Mouse (Mus musculus): ENCODE results near the gene Myof. TPM values are rescaled to one million over a fixed set of nuclear protein-coding genes. Genes with fewer than 3 reads are reported as not detected.
A peak's percentile ranks its signal among the peaks of the same experiment; 100 is the strongest.

The Myof gene
- polyA plus RNA-seq, 1 experiment from 2014 or later, result 16.5 TPM

GRCm38 (mm10) chr19:38035766-38036165 is 7.6 kb downstream of the Myof start:
- peaks cover 29% of the 10 kb centered on the region for H3K4me1 ChIP-seq
- H3K9ac ChIP-seq, result no peak overlapping the region
- H3K27ac ChIP-seq, result no peak overlapping the region
- H3K4me2 ChIP-seq, result no peak overlapping the region
- no peaks in the 10 kb centered on the region for H3K9me3 ChIP-seq (replicated peaks)
- WGBS, result 31% methylated on average over 2 of the region's 2 CpGs
- H3K27me3 ChIP-seq, result no peaks in the 10 kb centered on the region
- no peak overlapping the region for H3K4me3 ChIP-seq (replicated peaks)
- H3K36me3 ChIP-seq, result no peaks in the 10 kb centered on the region
- ATAC-seq (replicated peaks; ENCODE audit: low FRiP score), result no peak

GRCm38 (mm10) chr19:38034696-38035095 is 8.7 kb downstream of the Myof start:
- H3K4me2 ChIP-seq, result no peak overlapping the region
- H3K27me3 ChIP-seq, result no peaks in the 10 kb centered on the region
- ATAC-seq (replicated peaks; ENCODE audit: low FRiP score), result no peak
- no peaks in the 10 kb centered on the region for H3K36me3 ChIP-seq
- H3K9me3 ChIP-seq (replicated peaks), result no peaks in the 10 kb centered on the region
- no peak overlapping the region for H3K4me3 ChIP-seq (replicated peaks)
- H3K9ac ChIP-seq, result no peak overlapping the region
- H3K4me1 ChIP-seq, result peaks cover 37% of the 10 kb centered on the region
- WGBS, result 71% methylated on average over 2 of the region's 2 CpGs
- H3K27ac ChIP-seq, result no peak overlapping the region

- peaks cover 47% of the 10 kb centered on the region for H3K4me1 ChIP-seq
- no peak overlapping the region for H3K4me2 ChIP-seq
- H3K27ac ChIP-seq, result no peak overlapping the region
- H3K27me3 ChIP-seq, result no peaks in the 10 kb centered on the region
- no peaks in the 10 kb centered on the region for H3K9me3 ChIP-seq (replicated peaks)
- no peak overlapping the region for H3K4me3 ChIP-seq (replicated peaks)
- WGBS, result 78% methylated on average over 2 of the region's 2 CpGs
- ATAC-seq (replicated peaks; ENCODE audit: low FRiP score), result no peak
- H3K36me3 ChIP-seq, result no peaks in the 10 kb centered on the region
- no peak overlapping the region for H3K9ac ChIP-seq
These were observed 9.7 kb downstream of the Myof start for GRCm38 (mm10) chr19:38033735-38034057.

GRCm38 (mm10) chr19:38032993-38033734 is 10.2 kb downstream of the Myof start:
- H3K27ac ChIP-seq, result peak overlapping the region; percentile 45; the same call in 1 of the 2 replicates
- 68% methylated on average over 15 of the region's 15 CpGs for WGBS
- no peak for ATAC-seq (replicated peaks; ENCODE audit: low FRiP score)
- no peak overlapping the region for H3K9ac ChIP-seq
- H3K4me3 ChIP-seq (replicated peaks), result no peak overlapping the region
- no peaks in the 10 kb centered on the region for H3K36me3 ChIP-seq
- no peak overlapping the region for H3K4me2 ChIP-seq
- peaks cover 51% of the 10 kb centered on the region for H3K4me1 ChIP-seq
- H3K9me3 ChIP-seq (replicated peaks), result no peaks in the 10 kb centered on the region
- no peaks in the 10 kb centered on the region for H3K27me3 ChIP-seq

- Histone ChIP-seq H3K4me3 (replicated peaks) (no peak overlapping the region), H3K4me2 (peak overlapping the region; percentile 43), H3K9me3 (replicated peaks) (no peaks in the 10 kb centered on the region), H3K27ac (no peak overlapping the region; the same call in 1 of the 2 replicates), H3K36me3 (no peaks in the 10 kb centered on the region), H3K9ac (no peak overlapping the region), H3K27me3 (no peaks in the 10 kb centered on the region), H3K4me1 (peaks cover 64% of the 10 kb centered on the region)
- 55% methylated on average over 9 of the region's 9 CpGs for WGBS
- no peak for ATAC-seq (replicated peaks; ENCODE audit: low FRiP score)
These were observed 12.2 kb downstream of the Myof start for GRCm38 (mm10) chr19:38031144-38031543.

GRCm38 (mm10) chr19:38030673-38031137 is 12.7 kb downstream of the Myof start:
- peak overlapping the region; percentile 43 for H3K4me2 ChIP-seq
- H3K9me3 ChIP-seq (replicated peaks), result no peaks in the 10 kb centered on the region
- peak overlapping the region; percentile 1; the same call in 1 of the 2 replicates for H3K4me3 ChIP-seq (replicated peaks)
- H3K27ac ChIP-seq, result peak overlapping the region; percentile 91
- H3K9ac ChIP-seq, result no peak overlapping the region
- H3K4me1 ChIP-seq, result peaks cover 66% of the 10 kb centered on the region
- ATAC-seq (replicated peaks; ENCODE audit: low FRiP score), result peak; percentile 47
- no peaks in the 10 kb centered on the region for H3K27me3 ChIP-seq
- no peaks in the 10 kb centered on the region for H3K36me3 ChIP-seq
- WGBS, result under 1% methylated on average over 23 of the region's 23 CpGs

GRCm38 (mm10) chr19:38029871-38030270 is 13.5 kb downstream of the Myof start:
- Histone ChIP-seq H3K27ac (peak overlapping the region; percentile 91), H3K9me3 (replicated peaks) (no peaks in the 10 kb centered on the region), H3K36me3 (no peaks in the 10 kb centered on the region), H3K4me1 (peaks cover 72% of the 10 kb centered on the region), H3K4me2 (peak overlapping the region; percentile 43), H3K27me3 (no peaks in the 10 kb centered on the region), H3K4me3 (replicated peaks) (no peak overlapping the region), H3K9ac (no peak overlapping the region)
- 28% methylated on average over 3 of the region's 3 CpGs for WGBS
- peak; percentile 59 for ATAC-seq (replicated peaks; ENCODE audit: low FRiP score)

- H3K36me3 ChIP-seq, result no peaks in the 10 kb centered on the region
- peaks cover 76% of the 10 kb centered on the region for H3K4me1 ChIP-seq
- no peak overlapping the region for H3K4me3 ChIP-seq (replicated peaks)
- H3K27me3 ChIP-seq, result no peaks in the 10 kb centered on the region
- 76% methylated on average over 3 of the region's 3 CpGs for WGBS
- no peaks in the 10 kb centered on the region for H3K9me3 ChIP-seq (replicated peaks)
- H3K9ac ChIP-seq, result no peak overlapping the region
- peak overlapping the region; percentile 91 for H3K27ac ChIP-seq
- peak overlapping the region; percentile 43 for H3K4me2 ChIP-seq
- no peak for ATAC-seq (replicated peaks; ENCODE audit: low FRiP score)
These were observed 14.1 kb downstream of the Myof start for GRCm38 (mm10) chr19:38029292-38029691.

- H3K4me3 ChIP-seq (replicated peaks), result no peak overlapping the region
- H3K36me3 ChIP-seq, result no peaks in the 10 kb centered on the region
- WGBS, result 60% methylated on average over 10 of the region's 10 CpGs
- H3K4me2 ChIP-seq, result no peak overlapping the region
- H3K27ac ChIP-seq, result peak overlapping the region; percentile 91
- no peaks in the 10 kb centered on the region for H3K9me3 ChIP-seq (replicated peaks)
- H3K4me1 ChIP-seq, result peaks cover 78% of the 10 kb centered on the region
- H3K27me3 ChIP-seq, result no peaks in the 10 kb centered on the region
- ATAC-seq (replicated peaks; ENCODE audit: low FRiP score), result no peak
- no peak overlapping the region for H3K9ac ChIP-seq
These were observed 15.4 kb downstream of the Myof start for GRCm38 (mm10) chr19:38027881-38028521.

GRCm38 (mm10) chr19:38027389-38027788 is 16.0 kb downstream of the Myof start:
- no peak for ATAC-seq (replicated peaks; ENCODE audit: low FRiP score)
- Histone ChIP-seq H3K27ac (peak overlapping the region; percentile 91), H3K27me3 (no peaks in the 10 kb centered on the region), H3K4me3 (replicated peaks) (no peak overlapping the region), H3K4me1 (peaks cover 77% of the 10 kb centered on the region), H3K9me3 (replicated peaks) (no peaks in the 10 kb centered on the region), H3K9ac (no peak overlapping the region), H3K36me3 (no peaks in the 10 kb centered on the region), H3K4me2 (no peak overlapping the region)
- 71% methylated on average over 6 of the region's 6 CpGs for WGBS

GRCm38 (mm10) chr19:38026211-38026624 is 17.2 kb downstream of the Myof start:
- Histone ChIP-seq H3K36me3 (no peaks in the 10 kb centered on the region), H3K4me2 (no peak overlapping the region), H3K4me3 (replicated peaks) (no peak overlapping the region), H3K27me3 (no peaks in the 10 kb centered on the region), H3K4me1 (peaks cover 70% of the 10 kb centered on the region), H3K9ac (no peak overlapping the region), H3K27ac (peak overlapping the region; percentile 91), H3K9me3 (replicated peaks) (no peaks in the 10 kb centered on the region)
- ATAC-seq (replicated peaks; ENCODE audit: low FRiP score), result peak; percentile 45; the same call in 1 of the 2 replicates
- WGBS, result 30% methylated on average over 8 of the region's 8 CpGs

- Histone ChIP-seq H3K4me3 (replicated peaks) (no peak overlapping the region), H3K9ac (no peak overlapping the region), H3K4me1 (peaks cover 64% of the 10 kb centered on the region), H3K9me3 (replicated peaks) (no peaks in the 10 kb centered on the region), H3K4me2 (no peak overlapping the region), H3K36me3 (no peaks in the 10 kb centered on the region), H3K27ac (peak overlapping the region; percentile 91), H3K27me3 (no peaks in the 10 kb centered on the region)
- 51% methylated on average over 7 of the region's 9 CpGs for WGBS
- peak; percentile 77 for ATAC-seq (replicated peaks; ENCODE audit: low FRiP score)
These were observed 17.9 kb downstream of the Myof start for GRCm38 (mm10) chr19:38025254-38026041.

Data from kidney, embryonic 15.5 days (tissue).